Mouse (Mus musculus) CH12.LX (cell line): ENCODE data around the gene Pigk. TPM values are rescaled to one million over a fixed set of nuclear protein-coding genes. Genes with fewer than 3 reads are reported as not detected.
A peak's percentile ranks its signal among the peaks of the same experiment; 100 is the strongest.

Experiments
- DNase-seq: peaks from one replicate; pipeline ENCODE4 v3.0.0-alpha.2; 2013; ENCODE audit errors: extremely low read depth
- H3K27ac ChIP-seq: 2 replicates; pipeline ENCODE4 v1.5.1; 2012; ENCODE audit warnings: low read depth, mild to moderate bottlenecking, control low read depth, moderate library complexity; ENCODE audit not compliant: insufficient read depth
- H3K27me3 ChIP-seq: replicated peaks from 2 replicates; pipeline ENCODE3; 2012; ENCODE audit warnings: inconsistent platforms
- H3K36me3 ChIP-seq, 2 experiments: replicated peaks in 1 of 2; 2 replicates each; pipeline versions ENCODE3 to v1.6.1; 2012; ENCODE audit warnings: inconsistent platforms in 1 of 2, low read length in 1 of 2, mild to moderate bottlenecking in 1 of 2, mixed read lengths in 1 of 2, moderate library complexity in 1 of 2; ENCODE audit not compliant: control insufficient read depth in 1 of 2, insufficient read depth in 1 of 2
- H3K4me1 ChIP-seq, 2 experiments: 2 replicates each; pipeline ENCODE4 v1.6.1; 2012; ENCODE audit warnings: inconsistent platforms in 1 of 2, moderate library complexity in 1 of 2; ENCODE audit not compliant: insufficient read depth in 2 of 2, control insufficient read depth in 1 of 2
- H3K4me2 ChIP-seq: 2 replicates; pipeline ENCODE4 v1.6.1; 2012; ENCODE audit warnings: low read depth, mild to moderate bottlenecking, control low read depth; ENCODE audit not compliant: poor library complexity, insufficient read depth, severe bottlenecking
- H3K4me3 ChIP-seq, 3 experiments: fragments of 150-350 bp in 1 of 3; sonication (generic) in 1 of 3; replicated peaks in 1 of 3; 2 replicates each; pipeline versions ENCODE3 to v1.5.1; 2011 to 2012; ENCODE audit warnings: low read depth in 2 of 3, low read length in 2 of 3, mild to moderate bottlenecking in 2 of 3, moderate library complexity in 2 of 3, control low read depth in 1 of 3, improper control_type of control experiment in 1 of 3, inconsistent platforms in 1 of 3, mixed read lengths in 1 of 3; ENCODE audit not compliant: poor library complexity in 1 of 3
- H3K79me2 ChIP-seq: replicated peaks from 2 replicates; pipeline ENCODE4 v1.6.1; 2012; ENCODE audit warnings: mild to moderate bottlenecking, moderate library complexity; ENCODE audit not compliant: control insufficient read depth, poor library complexity, insufficient read depth, severe bottlenecking; ENCODE audit errors: extremely low read depth
- H3K9ac ChIP-seq: 2 replicates; pipeline ENCODE4 v1.6.1; 2012; ENCODE audit warnings: low read depth, mild to moderate bottlenecking, control low read depth, moderate library complexity; ENCODE audit not compliant: insufficient read depth
- H3K9me3 ChIP-seq: replicated peaks from 2 replicates; pipeline ENCODE3; 2012; ENCODE audit warnings: low read length, inconsistent platforms, mixed read lengths
- BHLHE40 ChIP-seq: IDR thresholded peaks from 2 replicates; pipeline ENCODE4 v1.6.1; 2011; ENCODE audit warnings: mild to moderate bottlenecking, low read depth, low read length, improper control_type of control experiment
- CHD1 ChIP-seq: IDR thresholded peaks from 2 replicates; pipeline ENCODE4 v1.6.1; 2012; ENCODE audit warnings: low read depth, low read length, improper control_type of control experiment, inconsistent platforms
- CTCF ChIP-seq, 2 experiments: IDR thresholded peaks in 1 of 2; conservative IDR thresholded peaks in 1 of 2; 2 replicates each; pipeline ENCODE4 v1.5.1; 2011 to 2012; ENCODE audit warnings: low read depth in 2 of 2, low read length in 2 of 2, improper control_type of control experiment in 1 of 2, inconsistent platforms in 1 of 2, mild to moderate bottlenecking in 1 of 2, moderate library complexity in 1 of 2
- E2F4 ChIP-seq: IDR thresholded peaks from 2 replicates; pipeline ENCODE4 v1.6.1; 2011; ENCODE audit warnings: low read depth, low read length, improper control_type of control experiment; ENCODE audit not compliant: insufficient replicate concordance
- ELF1 ChIP-seq: IDR thresholded peaks from 2 replicates; pipeline ENCODE4 v1.6.1; 2014; ENCODE audit warnings: low read depth, mild to moderate bottlenecking, inconsistent platforms, low read length, improper control_type of control experiment
- EP300 ChIP-seq: IDR thresholded peaks from 2 replicates; pipeline ENCODE4 v1.6.1; 2011; ENCODE audit warnings: low read length, improper control_type of control experiment
- ETS1 ChIP-seq: conservative IDR thresholded peaks from 2 replicates; pipeline ENCODE4 v1.6.1; 2012; ENCODE audit warnings: low read depth, mild to moderate bottlenecking, inconsistent platforms, low read length, improper control_type of control experiment, moderate library complexity
- GABPA ChIP-seq: IDR thresholded peaks from 2 replicates; pipeline ENCODE4 v1.6.1; 2012; ENCODE audit warnings: low read depth, low read length, improper control_type of control experiment, inconsistent platforms; ENCODE audit not compliant: insufficient replicate concordance
- HCFC1 ChIP-seq: IDR thresholded peaks from 2 replicates; pipeline ENCODE4 v1.6.1; 2012; ENCODE audit warnings: low read depth, mild to moderate bottlenecking, inconsistent platforms, low read length, improper control_type of control experiment
- IRF4 ChIP-seq: IDR thresholded peaks from 2 replicates; pipeline ENCODE4 v1.6.1; 2014; ENCODE audit warnings: low read depth, mild to moderate bottlenecking, inconsistent platforms, low read length, improper control_type of control experiment
- MAFK ChIP-seq: IDR thresholded peaks from 2 replicates; pipeline ENCODE4 v1.6.1; 2011; ENCODE audit warnings: low read length, improper control_type of control experiment; ENCODE audit not compliant: insufficient replicate concordance
- MAX ChIP-seq: IDR thresholded peaks from 2 replicates; pipeline ENCODE4 v1.6.1; 2011; ENCODE audit warnings: low read length, improper control_type of control experiment
- MAZ ChIP-seq: IDR thresholded peaks from 2 replicates; pipeline ENCODE4 v1.6.1; 2012; ENCODE audit warnings: low read depth, mild to moderate bottlenecking, inconsistent platforms, low read length, improper control_type of control experiment, moderate library complexity
- MXI1 ChIP-seq: IDR thresholded peaks from 2 replicates; pipeline ENCODE4 v1.6.1; 2011; ENCODE audit warnings: mild to moderate bottlenecking, low read depth, low read length, improper control_type of control experiment
- MYC ChIP-seq: IDR thresholded peaks from 2 replicates; pipeline ENCODE4 v1.6.1; 2011; ENCODE audit warnings: low read depth, mild to moderate bottlenecking, improper control_type of control experiment, low read length
- NRF1 ChIP-seq: IDR thresholded peaks from 2 replicates; pipeline ENCODE4 v1.6.1; 2014; ENCODE audit warnings: low read depth, mild to moderate bottlenecking, inconsistent platforms, low read length, improper control_type of control experiment, moderate library complexity
- POLR2A ChIP-seq: IDR thresholded peaks from 2 replicates; pipeline ENCODE4 v1.6.1; 2011; ENCODE audit warnings: low read depth, mild to moderate bottlenecking, improper control_type of control experiment, low read length
- POLR2AphosphoS2 ChIP-seq: IDR thresholded peaks from 2 replicates; pipeline ENCODE4 v1.6.1; 2011; ENCODE audit warnings: low read depth, low read length, improper control_type of control experiment
- RAD21 ChIP-seq: IDR thresholded peaks from 2 replicates; pipeline ENCODE4 v1.6.1; 2011; ENCODE audit warnings: low read depth, mild to moderate bottlenecking, low read length, improper control_type of control experiment, moderate library complexity
- SIN3A ChIP-seq: IDR thresholded peaks from 2 replicates; pipeline ENCODE4 v1.6.1; 2012; ENCODE audit warnings: low read length, improper control_type of control experiment, inconsistent platforms
- TBP ChIP-seq: conservative IDR thresholded peaks from 2 replicates; pipeline ENCODE4 v1.6.1; 2011; ENCODE audit warnings: low read depth, low read length, improper control_type of control experiment
- TCF12 ChIP-seq: IDR thresholded peaks from 2 replicates; pipeline ENCODE4 v1.6.1; 2014; ENCODE audit warnings: low read depth, mild to moderate bottlenecking, inconsistent platforms, low read length, improper control_type of control experiment
- USF2 ChIP-seq: conservative IDR thresholded peaks from 2 replicates; pipeline ENCODE4 v1.6.1; 2011; ENCODE audit warnings: low read depth, low read length, improper control_type of control experiment
- ZKSCAN1 ChIP-seq: IDR thresholded peaks from 2 replicates; pipeline ENCODE4 v1.6.1; 2012; ENCODE audit warnings: low read depth, inconsistent platforms, low read length, improper control_type of control experiment, borderline replicate concordance
- ZMIZ1 ChIP-seq: IDR thresholded peaks from 2 replicates; pipeline ENCODE4 v1.6.1; 2012; ENCODE audit warnings: low read depth, mild to moderate bottlenecking, inconsistent platforms, low read length, improper control_type of control experiment
- ZNF384 ChIP-seq: IDR thresholded peaks from 2 replicates; pipeline ENCODE4 v1.6.1; 2012; ENCODE audit warnings: low read depth, low read length, improper control_type of control experiment, inconsistent platforms
- dilution Hi-C: fragments of 300-500 bp; cut with MboI; formaldehyde crosslinking; loops from 2 replicates; pipeline ENCODE4 v1.14.3; 2020; ENCODE audit warnings: low sequenced_read_pairs; ENCODE audit not compliant: extremely low pct_unique_long_range_greater_than_20kb, extremely low pct_ligation_motif_present
- in situ Hi-C: fragments of 300-500 bp; cut with MboI; formaldehyde crosslinking; loops from 3 replicates; pipeline ENCODE4 v1.14.3; 2019; ENCODE audit warnings: low sequenced_read_pairs, low pct_ligation_motif_present, low pct_unique_long_range_greater_than_20kb, mixed read lengths
- polyA plus RNA-seq: library from polyadenylated mRNA; unstranded; fragments of >175 nt; gene quantifications from 2 replicates; pipeline ENCODE4 v1.2.1, GENCODE M21; 2012; ENCODE audit warnings: low read depth; ENCODE audit not compliant: insufficient read length
- total RNA-seq, 2 experiments: library from RNA; depleted of rRNA; stranded (reverse); fragments of 300-350 nt in 1 of 2; fragments of >200 nt in 1 of 2; gene quantifications; 2 replicates each; pipeline ENCODE4 v1.2.3; 2012 to 2014

Pigk gene
- total and polyA plus RNA-seq, 3 experiments = 56.4 to 79.3 (median 67.5) TPM

GRCm38 (mm10) chr3:152929788-152930281 is 215.9 kb downstream of the Pigk start (continued):
- TF ChIP-seq HCFC1 (peak; percentile 73), SIN3A (peak; percentile 87), ZMIZ1 (peak; percentile 98), E2F4 (0 out of 2 replicates have a peak, but pooled peaks have one; percentile 34), ETS1 (peak; percentile 24; the same call in 1 of the 2 replicates), TBP (peak; percentile 98), MAX (peak; percentile 24; the same call in 1 of the 2 replicates), USF2 (no peak), POLR2AphosphoS2 (peak; percentile 97)

- dilution Hi-C loops (no loop called here), in situ Hi-C loops (no loop called here)
- H3K4me2 ChIP-seq = no peak overlapping the region
- H3K4me1 ChIP-seq = peaks cover 18 to 57% of the 10 kb centered on the region in 2 experiments
- no peaks in the 10 kb centered on the region for H3K27me3 ChIP-seq
- peak; percentile 65 for DNase-seq
- no peaks in the 10 kb centered on the region for H3K79me2 ChIP-seq
- H3K36me3 ChIP-seq = peaks cover 0 to 3% of the 10 kb centered on the region in 2 experiments
- no peak overlapping the region for H3K27ac ChIP-seq
- no peaks in the 10 kb centered on the region for H3K9me3 ChIP-seq
- TF ChIP-seq POLR2A (peak; percentile 62), RAD21 (no peak), SIN3A (no peak), MAFK (peak; percentile 30; the same call in 1 of the 2 replicates), ZKSCAN1 (no peak), TCF12 (no peak), EP300 (no peak), IRF4 (0 out of 2 replicates have a peak, but pooled peaks have one; percentile 8), MYC (no peak), CTCF (conservative IDR thresholded peaks at IDR 0.05 in 1 of 2, IDR thresholded peaks at IDR 0.05 in 1 of 2; ENCODE audit: low read depth in 2 of 2, low read length in 2 of 2) (no peak), ZNF384 (no peak), HCFC1 (no peak), MAZ (no peak), NRF1 (no peak), ELF1 (peak; percentile 55), MXI1 (peak; percentile 47; the same call in 1 of the 2 replicates), BHLHE40 (no peak), GABPA (no peak), CHD1 (no peak; the same call in 1 of the 2 replicates)
- TF ChIP-seq, all 38 proteins: peak for 5
- H3K9ac ChIP-seq = no peak overlapping the region
- no peak overlapping the region for H3K4me3 ChIP-seq
Observed at GRCm38 (mm10) chr3:152931354-152931753, 217.5 kb downstream of the Pigk start.
